Mouse (Mus musculus): Measurements from ENCODE around the gene Olfr458. TPM values are rescaled to one million over a fixed set of nuclear protein-coding genes. Genes with fewer than 3 reads are reported as not detected.

Gene Olfr458
- polyA plus RNA-seq (2012), result not detected in 2 replicates

DNA sequence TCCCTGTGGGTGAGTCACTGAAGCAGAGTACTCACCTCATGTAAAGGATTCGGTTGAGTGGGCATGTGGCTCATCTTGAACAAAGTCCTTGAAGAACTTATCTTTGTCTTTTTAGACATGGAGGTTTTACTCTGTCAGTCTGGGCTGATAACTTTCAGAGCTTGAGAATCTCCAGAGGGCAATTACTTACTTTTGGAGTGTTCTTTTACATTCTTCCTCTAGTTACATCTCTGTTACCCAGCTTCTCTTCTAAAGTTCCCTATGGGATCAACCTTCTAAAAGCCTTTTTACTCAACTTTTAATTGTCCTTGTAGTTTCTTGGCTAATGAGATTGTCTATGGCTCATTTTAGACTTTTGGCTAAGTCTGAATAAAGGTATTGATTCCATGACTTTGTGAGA lies at the start of gene Olfr458:
Gene Olfr458, minus strand, starts transcription at position 101 of the 400 bp plus-strand sequence.

DNA sequence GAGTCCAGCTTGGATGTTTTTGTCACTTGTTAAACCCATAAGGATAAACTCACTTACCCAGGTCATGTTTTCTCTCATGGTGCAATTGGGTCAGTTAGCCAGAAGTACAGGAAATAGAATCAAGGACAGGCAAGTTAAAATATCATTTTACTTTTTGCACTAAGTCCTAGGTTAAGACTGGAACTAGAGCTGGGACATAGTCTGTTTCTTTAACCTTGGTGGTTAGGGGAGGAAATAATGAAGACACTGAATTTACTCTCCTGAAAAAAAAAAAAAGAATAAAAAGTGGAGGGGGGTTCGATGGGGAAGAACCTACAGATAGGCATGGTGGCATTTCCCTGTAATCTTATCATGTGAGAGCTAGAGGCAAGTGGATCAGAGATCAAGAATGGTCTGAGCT lies 22.1 kb upstream of the Olfr458 start, which contains the start of gene Olfr456:
Gene Olfr456, minus strand, starts transcription at position 101 of the 400 bp plus-strand sequence.

DNA sequence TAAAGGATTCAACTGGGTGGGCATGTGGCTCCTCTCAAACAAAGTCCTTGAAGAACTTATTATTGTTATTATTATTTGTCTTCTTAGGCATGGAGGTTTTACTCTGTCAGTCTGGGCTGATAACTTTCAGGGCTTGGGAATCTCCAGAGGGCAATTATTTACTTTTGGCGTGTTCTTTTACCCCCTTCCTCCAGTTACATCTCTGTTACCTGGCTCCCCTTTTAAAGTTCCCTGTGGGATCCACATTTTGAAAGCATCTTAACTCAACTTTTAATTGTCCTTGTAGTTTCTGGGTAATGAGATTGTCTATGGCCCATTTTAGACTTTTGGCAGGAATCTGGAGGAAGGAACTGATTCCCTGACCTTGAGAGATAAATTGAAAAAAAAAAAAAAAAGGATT lies 11.2 kb upstream of the Olfr458 start, which contains the start of gene Olfr457:
Gene Olfr457, minus strand, starts transcription at position 101 of the 400 bp plus-strand sequence.

DNA sequence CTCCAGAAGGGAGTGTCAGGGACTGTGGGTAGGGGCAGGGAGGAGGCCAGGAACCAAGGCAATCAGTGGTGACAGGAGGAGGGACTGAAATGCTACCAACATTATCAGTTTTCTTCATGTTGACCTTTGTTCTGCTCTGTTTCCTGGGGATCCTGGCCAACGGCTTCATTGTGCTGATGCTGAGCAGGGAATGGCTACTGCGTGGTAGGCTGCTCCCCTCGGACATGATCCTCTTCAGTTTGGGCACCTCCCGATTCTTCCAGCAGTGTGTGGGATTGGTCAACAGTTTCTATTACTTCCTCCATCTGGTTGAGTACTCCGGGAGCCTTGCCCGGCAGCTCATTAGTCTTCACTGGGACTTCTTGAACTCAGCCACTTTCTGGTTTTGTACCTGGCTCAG lies 30.6 kb downstream of the Olfr458 start, which contains the start of gene Tas2r126:
Gene Tas2r126, plus strand, starts transcription at position 90 of the 400 bp plus-strand sequence.

Other genes starting within 250 kb of the Olfr458 start
- gene Tas2r144, start 249.9 kb downstream of the Olfr458 start, polyA plus RNA-seq (2012), result not detected in 2 replicates
- gene Gstk1, start 219.3 kb downstream of the Olfr458 start, polyA plus RNA-seq (2012), result 0.81 and 1.2 TPM in 2 replicates
- not detected in 2 replicates for gene Tmem139, start 203.2 kb downstream of the Olfr458 start, polyA plus RNA-seq (2012)
- gene Casp2, start 200.2 kb downstream of the Olfr458 start, polyA plus RNA-seq (2012), result 7.7 and 9.5 TPM in 2 replicates
- gene Clcn1, start 178.5 kb downstream of the Olfr458 start, polyA plus RNA-seq (2012), result 0.02 and 0.06 TPM in 2 replicates
- gene Fam131b, start 140.6 kb downstream of the Olfr458 start, polyA plus RNA-seq (2012), result 0.05 TPM in 1 of 2 replicates, not detected in the other
- gene Zyx, start 115.6 kb downstream of the Olfr458 start, polyA plus RNA-seq (2012), result 1,535 and 1,622 TPM in 2 replicates
- 0.11 and 0.14 TPM in 2 replicates for gene Epha1, start 91.9 kb downstream of the Olfr458 start, polyA plus RNA-seq (2012)
- not detected in 2 replicates for gene Tas2r143, start 65.0 kb downstream of the Olfr458 start, polyA plus RNA-seq (2012)
- not detected in 2 replicates for gene Tas2r135, start 59.8 kb downstream of the Olfr458 start, polyA plus RNA-seq (2012)
- gene Tas2r126, start 30.7 kb downstream of the Olfr458 start, polyA plus RNA-seq (2012), result 0.08 TPM in 1 of 2 replicates, not detected in the other
- not detected in 2 replicates for gene Olfr457, start 11.1 kb upstream of the Olfr458 start, polyA plus RNA-seq (2012)
- not detected in 2 replicates for gene Olfr456, start 22.0 kb upstream of the Olfr458 start, polyA plus RNA-seq (2012)
- not detected in 2 replicates for gene Olfr455, start 82.4 kb upstream of the Olfr458 start, polyA plus RNA-seq (2012)
- gene Tcaf3, start 132.5 kb upstream of the Olfr458 start, polyA plus RNA-seq (2012), result not detected in 2 replicates
- gene Tcaf2, start 180.1 kb upstream of the Olfr458 start, polyA plus RNA-seq (2012), result 0.04 TPM in 2 replicates
- gene Tcaf1, start 244.9 kb upstream of the Olfr458 start, polyA plus RNA-seq (2012), result 0.19 and 0.32 TPM in 2 replicates